Mouse (Mus musculus) kidney, embryonic 16.5 days (tissue): Measurements from ENCODE around the gene Slc1a7. TPM values are rescaled to one million over a fixed set of nuclear protein-coding genes. Genes with fewer than 3 reads are reported as not detected.

Experiments used
- ATAC-seq: fragments of 200-750 bp; cut with Nextera tagmentation; 2 replicates; pipeline ENCODE4 v1.8.0; 2017; ENCODE audit warnings: moderate TSS enrichment; ENCODE audit not compliant: low FRiP score, low TSS enrichment
- H3K27ac ChIP-seq: fragments of 300-500 bp; sonication (generic); 2 replicates; pipeline ENCODE4 v1.5.1; 2014; ENCODE audit warnings: low read length
- H3K27me3 ChIP-seq: fragments of 300-500 bp; sonication (generic); 2 replicates; pipeline ENCODE4 v1.6.1; 2014; ENCODE audit warnings: low read length, control low read depth, mixed read lengths; ENCODE audit not compliant: insufficient read depth
- H3K36me3 ChIP-seq: fragments of 300-500 bp; sonication (generic); 2 replicates; pipeline ENCODE4 v1.6.1; 2014; ENCODE audit warnings: low read length, control low read depth, mixed read lengths; ENCODE audit not compliant: insufficient read depth
- H3K4me1 ChIP-seq: fragments of 300-500 bp; sonication (generic); 2 replicates; pipeline ENCODE4 v1.6.1; 2014; ENCODE audit warnings: low read length, control low read depth, mixed read lengths; ENCODE audit not compliant: insufficient read depth
- H3K4me2 ChIP-seq: fragments of 300-500 bp; sonication (generic); replicated peaks from 2 replicates; pipeline ENCODE4 v1.6.1; 2014; ENCODE audit warnings: low read depth, low read length
- H3K4me3 ChIP-seq: fragments of 300-500 bp; sonication (generic); 2 replicates; pipeline ENCODE4 v1.5.1; 2014; ENCODE audit warnings: mild to moderate bottlenecking, low read length
- H3K9ac ChIP-seq: fragments of 300-500 bp; sonication (generic); replicated peaks from 2 replicates; pipeline ENCODE4 v1.6.1; 2014; ENCODE audit warnings: low read length
- H3K9me3 ChIP-seq: fragments of 300-500 bp; sonication (generic); 2 replicates; pipeline ENCODE4 v1.6.1; 2016; ENCODE audit warnings: low read length, control low read depth
- WGBS: fragments of 180-500 bp; shearing (Covaris S2); extraction: QIAGEN DNeasy Blood & Tissue Kit; methylation state at CpG from one replicate; pipeline ENCODE4 v1.1.7; 2014; 5-methylcytosine and 5-hydroxymethylcytosine counted together
- polyA plus RNA-seq: library from polyadenylated mRNA; unstranded; fragments of >200 nt; fragmentation: Nextera tagmentation; extraction: Ambion mirVana; gene quantifications from 2 replicates; pipeline ENCODE4 v1.2.1, GENCODE M21; 2015

The Slc1a7 gene
- polyA plus RNA-seq, result not detected in 2 replicates

GRCm38 (mm10) chr4:107967966-107968682 lies at the start of gene Slc1a7:
Gene Slc1a7, plus strand, starts transcription at chr4:107968332.
- 76% methylated on average over 16 of the region's 16 CpGs for WGBS
- peak; percentile 51; the same call in 1 of the 2 replicates for ATAC-seq

GRCm38 (mm10) chr4:107920336-107920735 lies 47.8 kb upstream of the Slc1a7 start:
- no peaks in the 10 kb centered on the region for H3K9me3 ChIP-seq
- no peak overlapping the region for H3K4me3 ChIP-seq
- H3K4me2 ChIP-seq, result no peak overlapping the region
- no peaks in the 10 kb centered on the region; the same call in 1 of the 2 replicates for H3K36me3 ChIP-seq
- ATAC-seq, result no peak
- WGBS, result 77% methylated on average over 2 of the region's 2 CpGs
- peaks cover 25% of the 10 kb centered on the region for H3K4me1 ChIP-seq
- no peak overlapping the region for H3K27ac ChIP-seq
- H3K27me3 ChIP-seq, result no peaks in the 10 kb centered on the region
- no peak overlapping the region for H3K9ac ChIP-seq

More at GRCm38 (mm10) chr4:107967966-107968682, at the start of gene Slc1a7:
- Histone ChIP-seq H3K9ac (no peak within 1 kb of the TSS), H3K4me2 (no peak within 1 kb of the TSS), H3K9me3 (no peaks in the 10 kb centered on the region), H3K4me1 (no peaks in the 10 kb centered on the region), H3K36me3 (no peaks in the 10 kb centered on the region), H3K27me3 (no peaks in the 10 kb centered on the region), H3K4me3 (no peak within 1 kb of the TSS), H3K27ac (no peak within 1 kb of the TSS)

- Histone ChIP-seq H3K27ac (no peak overlapping the region; the same call in 1 of the 2 replicates), H3K27me3 (no peaks in the 10 kb centered on the region), H3K4me2 (no peak overlapping the region), H3K4me3 (no peak overlapping the region), H3K36me3 (no peaks in the 10 kb centered on the region; the same call in 1 of the 2 replicates), H3K9me3 (no peaks in the 10 kb centered on the region), H3K9ac (no peak overlapping the region), H3K4me1 (peaks cover 25% of the 10 kb centered on the region)
- WGBS, result 43% methylated on average over 8 of the region's 8 CpGs
- ATAC-seq, result no peak
Observed at GRCm38 (mm10) chr4:107921152-107921695, 46.9 kb upstream of the Slc1a7 start.

- no peaks in the 10 kb centered on the region; the same call in 1 of the 2 replicates for H3K36me3 ChIP-seq
- no peaks in the 10 kb centered on the region for H3K27me3 ChIP-seq
- no peak for ATAC-seq
- 0 out of 2 replicates have a peak overlapping the region, but pooled peaks have one; percentile 22 for H3K9ac ChIP-seq
- WGBS, result 53% methylated on average over 4 of the region's 4 CpGs
- H3K9me3 ChIP-seq, result no peaks in the 10 kb centered on the region
- peak overlapping the region; percentile 9; the same call in 1 of the 2 replicates for H3K27ac ChIP-seq
- H3K4me2 ChIP-seq, result peak overlapping the region; percentile 77
- peak overlapping the region; percentile 82 for H3K4me3 ChIP-seq
- peaks cover 25% of the 10 kb centered on the region for H3K4me1 ChIP-seq
Observed at GRCm38 (mm10) chr4:107921952-107922351, 46.2 kb upstream of the Slc1a7 start.

- H3K4me3 ChIP-seq, result peak within 1 kb of the TSS; percentile 82
- H3K36me3 ChIP-seq, result no peaks in the 10 kb centered on the region; the same call in 1 of the 2 replicates
- H3K9ac ChIP-seq, result peak within 1 kb of the TSS; percentile 89
- peak; percentile 96 for ATAC-seq
- H3K27ac ChIP-seq, result peak within 1 kb of the TSS; percentile 86
- H3K4me1 ChIP-seq, result peaks cover 25% of the 10 kb centered on the region
- H3K27me3 ChIP-seq, result no peaks in the 10 kb centered on the region
- WGBS, result under 1% methylated on average over 36 of the region's 38 CpGs
- no peaks in the 10 kb centered on the region for H3K9me3 ChIP-seq
- peak within 1 kb of the TSS; percentile 77 for H3K4me2 ChIP-seq
Observed at GRCm38 (mm10) chr4:107923145-107923802, 44.9 kb upstream of the Slc1a7 start, which contains the start of gene Cpt2. Gene Cpt2, minus strand, starts transcription at chr4:107923610.

- 46% methylated on average over 7 of the region's 7 CpGs for WGBS
- 0 out of 2 replicates have a peak, but pooled peaks have one; percentile 4 for ATAC-seq
- Histone ChIP-seq H3K4me3 (peak overlapping the region; percentile 82), H3K27ac (peak overlapping the region; percentile 86), H3K9me3 (no peaks in the 10 kb centered on the region), H3K27me3 (no peaks in the 10 kb centered on the region), H3K4me2 (peak overlapping the region; percentile 77), H3K36me3 (no peaks in the 10 kb centered on the region; the same call in 1 of the 2 replicates), H3K4me1 (peaks cover 25% of the 10 kb centered on the region), H3K9ac (peak overlapping the region; percentile 5; the same call in 1 of the 2 replicates)
Observed at GRCm38 (mm10) chr4:107923803-107924194, 44.3 kb upstream of the Slc1a7 start.

- Histone ChIP-seq H3K4me3 (no peak overlapping the region), H3K27ac (no peak overlapping the region), H3K4me1 (no peaks in the 10 kb centered on the region), H3K36me3 (no peaks in the 10 kb centered on the region), H3K27me3 (no peaks in the 10 kb centered on the region), H3K9ac (no peak overlapping the region), H3K9me3 (no peaks in the 10 kb centered on the region), H3K4me2 (no peak overlapping the region)
- no peak for ATAC-seq
- WGBS, result 71% methylated on average over 2 of the region's 2 CpGs
Observed at GRCm38 (mm10) chr4:107928269-107928668, 39.9 kb upstream of the Slc1a7 start.

- Histone ChIP-seq H3K4me2 (no peak overlapping the region), H3K9me3 (no peaks in the 10 kb centered on the region), H3K9ac (no peak overlapping the region), H3K4me1 (no peaks in the 10 kb centered on the region), H3K36me3 (no peaks in the 10 kb centered on the region), H3K27ac (no peak overlapping the region), H3K27me3 (no peaks in the 10 kb centered on the region), H3K4me3 (no peak overlapping the region)
- 84% methylated on average over 2 of the region's 2 CpGs for WGBS
- no peak for ATAC-seq
Observed at GRCm38 (mm10) chr4:107928726-107929125, 39.4 kb upstream of the Slc1a7 start.

- WGBS, result 86% methylated on average over 3 of the region's 3 CpGs
- Histone ChIP-seq H3K4me3 (no peak overlapping the region), H3K4me1 (no peaks in the 10 kb centered on the region), H3K4me2 (no peak overlapping the region), H3K27me3 (no peaks in the 10 kb centered on the region), H3K9me3 (no peaks in the 10 kb centered on the region), H3K27ac (no peak overlapping the region), H3K36me3 (no peaks in the 10 kb centered on the region), H3K9ac (no peak overlapping the region)
- ATAC-seq, result no peak
Observed at GRCm38 (mm10) chr4:107931453-107931852, 36.7 kb upstream of the Slc1a7 start.
